Mouse (Mus musculus) thymus, postnatal 25 days (tissue): Measurements from ENCODE around the gene Irs3.
"Not testable (repeated sequence)": the region's sequence is repeated elsewhere in the genome, so short reads cannot be mapped to it uniquely, and the experiment has no call there.

Source experiments
- DNase-seq: peaks from one replicate; pipeline ENCODE4 v3.0.0; 2022

The Irs3 gene

GRCm38 (mm10) chr5:137614921-137615320 is 30.6 kb downstream of the Irs3 start:
- DNase-seq: not testable (repeated sequence)

- DNase-seq: no peak
Observed at GRCm38 (mm10) chr5:137613550-137613949, 32.0 kb downstream of the Irs3 start, which contains the start of gene Pcolce. TSS of gene Pcolce (minus strand) at chr5:137613784.

DNA sequence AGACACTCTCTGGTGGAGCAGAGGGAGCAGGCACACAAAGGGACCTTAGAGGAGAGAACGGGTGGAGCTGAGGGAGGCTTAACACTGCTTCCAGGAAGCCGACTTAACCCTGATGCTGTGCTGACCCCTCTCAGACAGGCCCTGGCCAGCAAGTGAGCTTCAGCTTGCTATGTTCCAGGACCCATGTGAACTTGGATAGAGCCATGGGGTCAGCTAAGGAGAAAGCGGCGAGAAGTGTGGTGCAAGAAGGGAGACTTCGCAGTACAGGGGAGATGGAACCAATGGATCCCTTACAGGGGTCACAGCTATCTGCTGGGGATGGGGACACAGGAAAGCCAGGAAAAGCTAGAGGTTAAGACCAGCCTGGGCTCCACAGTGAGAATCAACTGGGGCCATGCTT is 32.4 kb downstream of the Irs3 start:
- no peak for DNase-seq

- DNase-seq: no peak
Observed at GRCm38 (mm10) chr5:137611245-137611602, 34.3 kb downstream of the Irs3 start.

DNA sequence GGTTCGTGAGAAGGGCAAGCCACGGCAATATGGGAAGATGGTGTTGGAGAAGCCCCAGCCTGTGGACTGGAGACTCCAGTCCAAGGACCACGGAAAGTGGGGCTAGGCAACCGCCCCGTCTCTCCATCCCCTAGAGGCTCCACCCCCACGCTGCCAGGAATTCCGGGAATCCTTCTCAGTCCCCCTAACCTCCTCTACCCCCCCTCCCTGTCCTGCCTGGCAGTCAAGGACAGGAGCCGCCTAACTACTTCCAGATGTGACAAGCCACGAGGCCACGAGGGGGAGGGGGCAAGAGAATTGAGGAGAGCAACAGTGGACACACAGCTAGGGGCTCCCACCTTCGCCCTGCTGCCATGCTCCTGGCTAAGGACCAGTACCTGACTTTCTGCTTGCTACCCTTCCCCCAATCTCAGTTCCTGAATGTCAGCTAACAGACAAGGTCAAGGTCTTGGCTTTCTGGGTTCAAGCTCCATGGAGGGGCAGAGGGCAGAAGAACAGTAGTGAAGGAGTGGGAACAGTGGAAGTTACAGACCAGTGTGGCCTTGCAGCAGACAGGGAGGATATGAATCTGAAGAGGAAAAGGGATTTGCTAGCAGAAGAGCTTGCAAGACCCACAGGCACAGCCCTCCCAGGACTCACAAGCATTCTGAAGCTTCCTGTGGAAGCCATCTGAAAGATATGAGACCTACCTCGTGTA is 34.8 kb downstream of the Irs3 start:
- DNase-seq: no peak

DNA sequence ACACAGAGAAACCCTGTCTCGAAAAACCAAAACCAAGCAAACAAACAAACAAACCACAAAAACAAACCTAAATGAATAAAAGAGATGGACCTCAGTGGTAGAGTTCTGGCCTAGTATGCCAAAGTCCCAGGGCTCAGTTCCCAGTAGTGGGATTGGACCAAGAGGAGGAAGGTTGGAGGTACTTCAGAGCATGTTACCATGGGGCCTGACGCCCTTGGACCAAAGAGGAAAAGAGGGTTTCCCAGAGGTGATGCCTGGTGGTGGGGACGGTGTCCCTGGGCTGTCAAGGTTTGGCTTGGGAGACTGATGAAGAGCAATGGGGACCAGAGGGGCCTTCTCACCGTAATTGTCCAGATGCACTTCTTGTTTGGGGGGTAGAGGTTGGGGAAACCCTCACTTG is 35.5 kb downstream of the Irs3 start:
- no peak for DNase-seq

DNA sequence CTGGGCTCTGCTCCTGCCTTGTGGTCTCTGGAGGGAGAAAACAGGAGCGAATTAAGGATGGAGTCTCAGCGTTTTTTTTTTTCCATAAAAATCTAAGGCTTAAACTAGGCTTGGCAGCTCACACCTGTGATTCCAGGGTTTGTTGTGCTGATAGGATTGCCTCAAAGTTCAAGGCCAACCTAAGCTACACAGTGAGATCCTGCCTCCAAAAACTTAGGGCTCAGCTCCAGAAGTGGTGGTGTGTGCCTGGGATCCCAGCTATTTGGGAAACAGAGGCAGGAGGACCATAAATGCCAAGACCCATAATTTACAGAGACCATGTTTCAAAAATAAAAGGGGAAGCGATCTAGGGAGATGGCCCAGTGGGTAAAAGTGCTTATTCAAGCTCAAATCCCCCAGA is 36.2 kb downstream of the Irs3 start:
- no peak for DNase-seq

DNA sequence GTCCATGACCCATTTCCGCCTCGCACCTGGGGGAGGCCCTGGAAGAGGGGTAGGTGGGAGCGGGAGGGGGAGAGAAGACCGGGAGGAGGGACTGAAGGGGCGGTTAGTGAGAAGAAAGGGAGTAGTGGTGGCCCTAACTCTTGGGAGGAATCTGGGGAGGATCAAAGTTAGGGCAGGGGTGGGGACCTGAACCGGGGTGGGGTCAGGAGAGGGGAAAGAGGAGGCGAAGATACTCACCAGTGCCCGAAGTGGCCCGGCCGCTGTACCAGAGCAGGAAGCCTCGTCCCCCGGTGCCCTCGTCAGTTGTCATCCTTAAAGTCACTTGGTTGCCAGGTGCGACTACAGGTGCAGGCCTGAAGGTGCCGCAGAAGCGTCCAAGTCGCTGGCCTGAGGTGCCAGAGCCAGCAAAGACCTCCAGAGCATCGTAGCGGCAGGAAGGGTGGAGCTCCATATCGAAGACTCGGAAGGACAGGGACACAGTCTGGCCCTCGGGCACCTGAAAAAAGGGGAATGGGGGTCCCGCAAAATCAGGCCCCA is 36.8 kb downstream of the Irs3 start:
- no peak for DNase-seq

DNA sequence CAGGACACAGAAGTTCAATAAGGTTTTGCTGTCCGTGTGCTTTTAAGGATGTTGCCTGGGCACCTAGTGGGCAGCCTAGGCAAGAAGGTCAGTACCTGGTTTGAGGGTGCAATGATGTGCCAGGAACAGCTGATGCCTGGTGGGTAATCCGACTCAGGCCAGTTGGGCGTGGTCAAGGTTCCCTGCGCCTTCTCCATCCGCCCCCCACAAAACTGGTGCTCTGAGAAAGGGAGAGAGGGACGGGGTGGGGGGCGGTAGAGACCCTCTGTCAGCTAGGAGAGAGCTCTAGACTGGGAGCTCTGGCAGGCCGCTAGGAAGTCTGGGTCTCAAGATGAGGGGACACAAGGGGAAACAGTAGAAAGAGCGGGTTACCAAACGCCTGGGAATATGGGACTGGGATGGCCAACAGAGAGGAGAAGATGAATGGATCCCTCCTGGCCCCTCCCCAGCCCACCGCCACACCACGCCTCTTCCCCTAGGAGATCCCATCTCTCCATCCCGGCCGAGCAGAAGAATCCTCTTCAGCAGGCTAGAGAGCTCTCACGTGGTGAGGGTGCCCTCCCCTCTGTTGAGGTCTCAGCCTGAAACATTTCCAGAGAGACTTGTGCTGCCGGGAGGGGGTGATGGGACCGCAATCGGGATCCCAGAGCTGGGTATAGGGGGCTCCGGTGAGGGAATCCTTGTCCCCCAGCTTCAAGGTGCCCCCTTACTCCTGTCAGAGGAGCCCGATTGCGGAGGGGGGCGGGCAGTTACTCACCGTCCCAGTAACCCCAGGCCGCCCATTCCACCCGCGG is 37.5 kb downstream of the Irs3 start:
- no peak for DNase-seq

GRCm38 (mm10) chr5:137601365-137601729 is 44.2 kb downstream of the Irs3 start:
- DNase-seq: peak; percentile 32

- peak; percentile 98 for DNase-seq
Observed at GRCm38 (mm10) chr5:137600619-137601364, 44.7 kb downstream of the Irs3 start, which contains the start of gene Mospd3. TSS of gene Mospd3 (minus strand) at chr5:137601058.

DNA sequence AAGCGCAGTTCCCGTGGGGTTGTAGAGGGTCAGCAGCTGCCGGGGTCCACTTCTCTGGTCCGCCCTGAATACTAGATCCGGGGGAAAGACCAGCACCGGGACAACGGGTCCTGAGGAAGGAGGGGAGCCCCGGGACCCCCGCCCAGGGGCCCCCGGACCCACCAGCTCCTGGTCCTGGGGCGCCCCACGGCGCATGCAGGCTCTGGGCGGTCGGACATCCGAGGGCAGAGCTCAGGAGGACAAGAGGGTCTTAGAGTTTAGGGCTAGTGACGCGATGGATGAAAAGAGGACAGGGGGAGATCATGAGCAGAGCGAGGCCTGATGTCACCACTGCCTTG is 45.3 kb downstream of the Irs3 start:
- no peak for DNase-seq

- DNase-seq: no peak
Observed at GRCm38 (mm10) chr5:137599600-137599999, 45.9 kb downstream of the Irs3 start.

GRCm38 (mm10) chr5:137598100-137598826 is 47.3 kb downstream of the Irs3 start:
- DNase-seq: no peak

GRCm38 (mm10) chr5:137597625-137598024 is 47.9 kb downstream of the Irs3 start:
- no peak for DNase-seq

DNA sequence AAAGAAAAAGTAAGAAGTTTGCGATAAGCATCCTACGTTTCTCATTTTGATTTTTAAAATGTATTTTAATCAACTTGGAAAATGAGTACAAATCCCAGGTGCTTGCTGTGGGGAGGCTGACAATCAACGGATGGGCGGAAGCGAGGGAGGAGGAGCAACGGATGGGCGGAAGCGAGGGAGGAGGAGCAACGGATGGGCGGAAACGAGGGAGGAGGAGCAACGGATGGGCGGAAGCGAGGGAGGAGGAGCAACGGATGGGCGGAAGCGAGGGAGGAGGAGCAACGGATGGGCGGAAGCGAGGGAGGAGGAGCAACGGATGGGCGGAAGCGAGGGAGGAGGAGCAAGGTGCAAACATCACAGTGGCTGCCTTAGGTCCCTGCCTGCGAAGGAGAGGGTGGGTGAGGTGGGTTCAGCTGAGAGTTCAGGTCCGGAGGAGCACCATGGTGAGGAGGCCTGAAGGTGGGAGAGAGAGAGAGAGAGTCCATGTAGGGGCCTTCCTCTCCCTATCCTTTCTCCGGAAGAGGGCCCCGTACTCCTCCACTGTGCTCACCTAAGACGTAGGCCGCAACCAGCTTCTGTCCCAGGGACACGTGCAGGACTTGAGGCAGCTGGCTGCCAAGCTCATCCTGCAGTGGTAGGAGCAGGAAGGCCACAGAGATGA is 48.8 kb downstream of the Irs3 start:
- DNase-seq: peak; percentile 46

GRCm38 (mm10) chr5:137595921-137596320 is 49.6 kb downstream of the Irs3 start:
- DNase-seq: no peak
